Mouse (Mus musculus): Measurements from ENCODE around the gene Sycp1. TPM values are rescaled to one million over a fixed set of nuclear protein-coding genes. Genes with fewer than 3 reads are reported as not detected.

The Sycp1 gene
- polyA plus RNA-seq (2015; fragmentation: Nextera tagmentation; extraction: Ambion mirVana) = not detected in 2 replicates

DNA sequence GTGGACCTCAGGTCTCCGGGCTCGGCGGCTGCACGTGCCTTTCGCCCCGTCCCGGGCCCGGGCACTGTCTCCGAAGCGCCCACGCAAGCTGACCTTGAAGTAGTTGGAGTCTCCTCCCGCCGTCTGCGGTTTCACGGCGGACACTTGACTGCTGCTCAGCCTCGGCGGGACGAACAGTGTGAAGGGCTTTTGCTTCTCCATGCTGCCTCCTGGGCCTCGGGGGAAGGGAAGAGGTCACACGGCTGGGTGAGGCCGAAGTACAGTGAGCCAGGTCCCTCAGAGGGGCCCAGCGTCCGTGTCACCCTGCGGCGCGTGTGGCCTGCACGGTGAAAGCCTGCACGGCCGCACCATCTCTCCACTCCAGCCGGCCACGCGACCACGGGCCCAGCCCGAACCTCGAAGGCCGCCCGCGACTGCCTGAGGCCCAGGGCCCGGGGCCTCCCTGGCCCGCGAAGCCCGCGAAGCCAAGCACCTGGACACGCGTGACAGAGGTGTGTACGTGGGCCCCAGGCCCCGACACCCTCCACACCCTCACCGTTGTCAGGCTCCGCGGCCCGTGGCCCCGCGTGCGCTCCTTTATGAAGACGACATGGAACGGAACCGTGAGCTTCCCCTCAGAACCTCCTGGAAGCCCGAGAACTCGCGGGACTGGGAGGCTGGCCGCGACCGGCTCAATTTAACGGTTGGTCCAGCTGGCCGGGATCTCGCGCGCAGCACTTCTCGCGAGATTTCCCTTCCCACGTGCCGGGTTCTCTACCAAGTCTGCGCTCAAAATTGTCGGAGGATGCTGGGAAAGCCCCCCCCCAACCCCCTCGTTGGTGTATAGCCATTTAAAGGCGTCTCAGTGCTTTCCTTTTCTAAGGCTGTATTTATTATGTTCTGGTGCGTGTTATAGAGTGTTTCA, at the start of gene Sycp1:
Sycp1 (minus strand) TSS at position 650 of the 904 bp plus-strand sequence.
- no peak for ATAC-seq (ENCODE audit: insufficient read depth, low FRiP score, low read depth)
- Histone ChIP-seq H3K36me3 (no peaks in the 10 kb centered on the region), H3K4me3 (replicated peaks) (no peak within 1 kb of the TSS), H3K9me3 (no peaks in the 10 kb centered on the region), H3K9ac (no peak within 1 kb of the TSS), H3K27ac (no peak within 1 kb of the TSS), H3K27me3 (replicated peaks) (no peaks in the 10 kb centered on the region), H3K4me2 (no peak within 1 kb of the TSS), H3K4me1 (no peaks in the 10 kb centered on the region)
- WGBS = 92% methylated on average over 78 of the region's 78 CpGs

DNA sequence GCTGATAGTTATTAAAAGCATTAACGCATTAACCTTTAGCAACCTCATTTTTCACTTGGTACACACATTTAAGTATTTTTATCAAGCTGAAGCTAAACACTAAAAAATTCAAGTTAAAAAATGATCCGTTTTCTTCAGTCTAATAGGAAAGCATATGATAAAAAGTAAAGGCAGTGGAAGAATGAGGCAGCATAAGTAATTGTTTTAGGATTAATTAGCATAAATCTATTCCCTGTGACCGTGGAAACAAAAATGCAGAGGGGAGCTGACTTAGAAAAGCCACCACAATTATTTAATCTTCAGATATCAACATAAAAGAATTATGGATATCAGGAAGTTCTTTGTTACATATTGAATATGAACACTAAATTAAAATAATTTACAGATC, 44.4 kb upstream of the Sycp1 start:
- Histone ChIP-seq H3K36me3 (no peaks in the 10 kb centered on the region), H3K4me3 (replicated peaks) (no peak overlapping the region), H3K9me3 (no peaks in the 10 kb centered on the region), H3K27me3 (replicated peaks) (no peaks in the 10 kb centered on the region), H3K4me2 (no peak overlapping the region), H3K27ac (no peak overlapping the region), H3K9ac (no peak overlapping the region), H3K4me1 (no peaks in the 10 kb centered on the region)
- WGBS = 38% methylated on average over 3 of the region's 3 CpGs
- no peak for ATAC-seq (ENCODE audit: insufficient read depth, low FRiP score, low read depth)

DNA sequence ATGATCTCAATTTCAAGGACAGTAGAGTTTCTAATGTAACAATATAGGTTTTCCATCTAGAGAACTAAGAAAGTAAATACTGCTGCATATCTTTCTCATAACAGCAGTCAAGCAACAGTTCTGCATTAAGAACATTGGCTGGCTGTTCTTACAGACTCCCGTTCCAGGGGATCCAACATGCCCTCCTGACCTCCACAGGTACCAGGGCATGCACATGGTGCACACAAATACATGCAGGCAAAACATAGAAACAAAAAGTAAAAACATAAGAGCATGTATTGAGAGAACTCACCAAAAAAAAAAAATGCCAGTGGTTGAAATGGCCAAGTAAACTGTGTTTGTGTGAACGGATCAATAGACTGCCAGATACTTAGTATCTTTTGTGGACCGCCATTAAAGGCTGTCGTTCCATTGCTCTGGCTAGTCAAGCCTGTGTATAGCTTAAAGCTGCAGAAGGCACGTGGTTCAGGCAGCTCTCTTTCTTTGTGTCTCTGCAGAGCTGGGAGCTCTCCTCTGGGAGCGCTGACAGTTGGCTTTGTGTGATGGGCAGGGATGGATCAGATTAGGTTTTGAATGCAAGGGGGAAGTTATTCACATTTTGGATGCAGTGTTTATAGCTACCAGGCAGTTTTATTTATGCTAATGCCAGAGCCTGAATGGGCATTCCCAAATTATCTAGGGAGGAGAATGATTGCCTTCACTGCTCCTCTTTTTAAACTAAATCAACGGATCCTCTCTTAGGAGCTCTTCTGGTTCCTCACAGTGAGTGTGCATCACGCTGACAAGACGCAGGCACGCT, 43.8 kb upstream of the Sycp1 start:
- Histone ChIP-seq H3K27me3 (replicated peaks) (no peaks in the 10 kb centered on the region), H3K27ac (no peak overlapping the region), H3K9ac (no peak overlapping the region), H3K4me2 (no peak overlapping the region), H3K36me3 (no peaks in the 10 kb centered on the region), H3K4me1 (no peaks in the 10 kb centered on the region), H3K9me3 (no peaks in the 10 kb centered on the region), H3K4me3 (replicated peaks) (no peak overlapping the region)
- WGBS = 29% methylated on average over 10 of the region's 10 CpGs
- no peak for ATAC-seq (ENCODE audit: insufficient read depth, low FRiP score, low read depth)

DNA sequence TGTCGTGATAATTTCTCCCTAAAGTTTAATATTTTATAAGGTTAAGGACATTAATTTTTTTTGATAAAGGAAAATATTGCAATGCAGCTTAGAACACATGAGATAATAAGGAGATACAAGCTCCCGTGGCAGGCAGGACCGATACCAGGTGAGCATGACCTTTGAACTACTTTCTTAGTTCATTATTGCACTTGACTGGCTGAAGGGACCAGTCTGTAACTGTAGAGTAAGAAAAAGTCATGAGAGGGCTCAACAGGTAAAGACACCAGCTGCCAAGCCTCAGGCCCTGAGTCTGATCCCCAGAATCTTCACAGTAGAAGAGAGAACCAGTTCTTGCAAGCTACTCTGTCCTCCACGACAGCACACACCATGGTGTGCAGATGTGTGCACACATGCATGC, 41.0 kb upstream of the Sycp1 start:
- Histone ChIP-seq H3K9ac (no peak overlapping the region), H3K36me3 (no peaks in the 10 kb centered on the region), H3K4me3 (replicated peaks) (no peak overlapping the region), H3K4me1 (no peaks in the 10 kb centered on the region), H3K9me3 (no peaks in the 10 kb centered on the region), H3K4me2 (no peak overlapping the region), H3K27me3 (replicated peaks) (no peaks in the 10 kb centered on the region), H3K27ac (no peak overlapping the region)
- 68% methylated on average over 4 of the region's 4 CpGs for WGBS
- no peak for ATAC-seq (ENCODE audit: insufficient read depth, low FRiP score, low read depth)

DNA sequence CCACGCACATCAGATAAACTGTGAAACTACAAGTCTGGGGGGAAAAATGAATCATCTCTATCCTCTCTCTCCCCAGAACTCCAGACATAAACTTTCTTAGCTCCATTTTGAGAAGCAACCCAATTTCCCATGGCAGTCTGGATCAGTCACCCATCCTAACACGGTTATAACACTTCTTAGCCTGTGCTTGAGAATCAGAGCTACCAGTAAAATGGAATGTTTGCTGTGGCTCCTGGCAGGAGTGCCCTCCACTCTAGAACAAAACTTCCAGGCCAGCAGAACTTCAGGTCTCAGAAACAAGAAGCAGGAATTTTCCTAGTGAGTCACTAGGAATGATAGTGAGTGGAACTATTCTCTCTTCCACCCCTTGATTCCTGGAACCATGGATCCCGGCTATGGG, 34.6 kb upstream of the Sycp1 start:
- no peak overlapping the region for H3K4me3 ChIP-seq (replicated peaks)
- ATAC-seq (ENCODE audit: insufficient read depth, low FRiP score, low read depth) = no peak
- no peaks in the 10 kb centered on the region for H3K36me3 ChIP-seq
- H3K9ac ChIP-seq = no peak overlapping the region
- no peak overlapping the region for H3K4me2 ChIP-seq
- no peaks in the 10 kb centered on the region for H3K27me3 ChIP-seq (replicated peaks)
- no peaks in the 10 kb centered on the region for H3K4me1 ChIP-seq
- H3K27ac ChIP-seq = no peak overlapping the region
- no peaks in the 10 kb centered on the region for H3K9me3 ChIP-seq
- 64% methylated on average over 3 of the region's 3 CpGs for WGBS

DNA sequence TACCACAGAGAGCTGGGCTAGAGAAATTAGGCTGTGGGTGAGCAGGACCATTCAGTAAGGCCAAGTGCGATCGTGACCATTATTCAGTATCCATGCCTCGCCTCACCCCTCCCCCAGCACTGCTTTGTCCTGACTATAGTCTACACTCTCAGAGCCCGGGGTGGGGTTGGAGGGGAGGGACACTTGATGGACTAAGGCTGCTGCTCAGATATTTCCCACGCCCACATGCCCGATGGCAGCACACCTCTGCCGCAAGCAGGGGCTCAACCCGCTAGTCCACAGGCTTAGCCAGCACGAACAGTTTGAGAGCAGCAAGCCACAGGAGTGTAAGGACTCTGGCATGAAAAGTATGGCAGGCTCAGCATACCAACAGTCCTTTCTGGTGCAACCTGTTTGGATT, 34.2 kb upstream of the Sycp1 start:
- ATAC-seq (ENCODE audit: insufficient read depth, low FRiP score, low read depth) = peak; percentile 35; the same call in 1 of the 2 replicates
- WGBS = 60% methylated on average over 9 of the region's 9 CpGs
- H3K9ac ChIP-seq = no peak overlapping the region

DNA sequence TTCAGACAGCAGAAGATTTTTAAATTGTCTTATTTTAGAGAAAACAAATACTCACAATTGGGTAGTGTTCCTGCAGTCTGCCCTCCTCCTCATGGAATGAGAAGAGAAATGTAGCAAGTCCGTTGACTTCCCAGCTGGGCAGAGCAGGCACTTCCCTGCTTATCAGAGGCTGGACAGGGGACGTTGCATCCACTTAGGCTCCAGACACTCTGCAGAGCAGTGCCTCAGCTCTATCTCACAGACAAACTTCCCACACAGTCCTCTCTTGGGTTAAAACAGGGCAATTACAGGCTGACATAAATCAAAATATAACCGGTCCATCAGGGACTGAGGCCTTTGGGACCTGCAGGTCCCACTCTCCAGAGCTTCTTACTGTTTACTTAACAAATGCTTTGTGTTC, 28.1 kb upstream of the Sycp1 start, which contains the start of gene Nr1h5:
Nr1h5 (minus strand) TSS at position 101 of the 400 bp plus-strand sequence.
- Histone ChIP-seq H3K9ac (no peak within 1 kb of the TSS), H3K4me1 (no peaks in the 10 kb centered on the region), H3K27ac (no peak within 1 kb of the TSS), H3K27me3 (replicated peaks) (no peaks in the 10 kb centered on the region), H3K4me3 (replicated peaks) (no peak within 1 kb of the TSS), H3K36me3 (no peaks in the 10 kb centered on the region), H3K4me2 (no peak within 1 kb of the TSS), H3K9me3 (no peaks in the 10 kb centered on the region)
- WGBS = 14% methylated on average over 3 of the region's 3 CpGs
- no peak for ATAC-seq (ENCODE audit: insufficient read depth, low FRiP score, low read depth)

More for the DNA sequence above, 34.2 kb upstream of the Sycp1 start:
- Histone ChIP-seq H3K9me3 (no peaks in the 10 kb centered on the region), H3K4me1 (no peaks in the 10 kb centered on the region), H3K36me3 (no peaks in the 10 kb centered on the region), H3K27me3 (replicated peaks) (no peaks in the 10 kb centered on the region), H3K27ac (no peak overlapping the region), H3K4me2 (no peak overlapping the region), H3K4me3 (replicated peaks) (no peak overlapping the region)

DNA sequence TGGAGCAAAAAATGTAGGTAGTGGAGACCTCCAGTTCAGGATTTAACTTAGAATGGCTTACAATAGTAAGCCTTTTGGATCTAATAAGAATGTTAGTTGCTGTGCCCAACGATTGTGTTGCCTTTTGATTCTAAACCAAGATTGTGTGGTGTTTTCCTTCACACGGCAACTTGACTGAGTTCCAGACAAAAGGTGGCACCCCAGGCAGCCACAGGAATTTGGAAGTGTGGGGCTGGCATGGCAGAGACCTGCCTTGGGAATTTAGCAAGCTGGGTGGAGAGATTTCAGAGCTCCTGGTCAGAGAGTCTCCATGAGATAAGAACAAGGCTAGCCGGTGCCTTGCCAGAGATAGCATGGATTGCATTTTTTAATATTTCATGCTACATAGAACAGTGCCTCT, 19.7 kb upstream of the Sycp1 start:
- 56% methylated on average over 3 of the region's 3 CpGs for WGBS
- no peak for ATAC-seq (ENCODE audit: insufficient read depth, low FRiP score, low read depth)
- no peak overlapping the region for H3K4me2 ChIP-seq
- no peak overlapping the region for H3K9ac ChIP-seq
- H3K27ac ChIP-seq = no peak overlapping the region
- H3K9me3 ChIP-seq = no peaks in the 10 kb centered on the region
- H3K36me3 ChIP-seq = no peaks in the 10 kb centered on the region
- H3K27me3 ChIP-seq (replicated peaks) = no peaks in the 10 kb centered on the region
- no peaks in the 10 kb centered on the region for H3K4me1 ChIP-seq
- no peak overlapping the region for H3K4me3 ChIP-seq (replicated peaks)

DNA sequence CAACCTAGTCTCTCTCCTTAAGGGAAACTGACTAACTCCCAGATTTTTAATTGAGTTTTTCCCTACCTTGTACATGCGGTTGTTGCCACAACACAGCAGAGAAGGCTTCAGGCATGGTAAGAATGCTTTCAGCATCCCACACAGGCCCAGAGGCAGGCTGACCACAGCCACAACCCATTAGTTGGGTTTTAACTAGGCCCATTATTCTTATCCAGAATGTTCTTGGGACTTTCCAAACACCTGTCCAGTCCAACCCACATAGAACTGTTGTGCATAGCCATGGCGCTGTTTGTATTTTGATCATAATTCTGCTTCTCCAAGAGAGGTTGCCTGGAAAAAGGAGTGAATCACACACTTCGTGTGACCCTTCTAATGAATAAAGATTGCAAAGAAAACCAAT, 19.2 kb upstream of the Sycp1 start:
- Histone ChIP-seq H3K27me3 (replicated peaks) (no peaks in the 10 kb centered on the region), H3K4me3 (replicated peaks) (no peak overlapping the region), H3K27ac (no peak overlapping the region), H3K9me3 (no peaks in the 10 kb centered on the region), H3K4me1 (no peaks in the 10 kb centered on the region), H3K36me3 (no peaks in the 10 kb centered on the region), H3K4me2 (no peak overlapping the region), H3K9ac (no peak overlapping the region)
- 90% methylated on average over 3 of the region's 3 CpGs for WGBS
- no peak for ATAC-seq (ENCODE audit: insufficient read depth, low FRiP score, low read depth)

DNA sequence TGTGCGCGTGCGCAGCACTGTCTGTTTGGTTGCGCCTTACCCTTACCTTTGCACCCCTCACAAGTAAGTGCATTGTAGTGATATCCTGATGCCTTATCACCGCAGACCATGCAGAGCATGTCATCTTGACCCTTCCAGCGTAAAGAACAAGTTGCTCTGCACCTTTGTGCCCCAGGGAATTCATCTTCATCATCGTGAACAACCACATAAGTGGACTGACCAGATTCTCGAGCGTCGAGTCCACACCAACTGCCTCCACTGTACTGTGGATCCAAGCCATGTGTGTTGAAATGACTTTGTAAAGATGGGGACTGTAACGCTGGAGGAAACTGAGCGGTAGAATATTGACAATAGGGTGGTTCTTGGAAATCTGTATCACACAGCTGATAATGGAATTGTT, 18.6 kb upstream of the Sycp1 start:
- Histone ChIP-seq H3K4me3 (replicated peaks) (no peak overlapping the region), H3K9ac (no peak overlapping the region), H3K4me1 (no peaks in the 10 kb centered on the region), H3K9me3 (no peaks in the 10 kb centered on the region), H3K4me2 (no peak overlapping the region), H3K36me3 (no peaks in the 10 kb centered on the region), H3K27me3 (replicated peaks) (no peaks in the 10 kb centered on the region), H3K27ac (no peak overlapping the region)
- 82% methylated on average over 12 of the region's 12 CpGs for WGBS
- no peak for ATAC-seq (ENCODE audit: insufficient read depth, low FRiP score, low read depth)

DNA sequence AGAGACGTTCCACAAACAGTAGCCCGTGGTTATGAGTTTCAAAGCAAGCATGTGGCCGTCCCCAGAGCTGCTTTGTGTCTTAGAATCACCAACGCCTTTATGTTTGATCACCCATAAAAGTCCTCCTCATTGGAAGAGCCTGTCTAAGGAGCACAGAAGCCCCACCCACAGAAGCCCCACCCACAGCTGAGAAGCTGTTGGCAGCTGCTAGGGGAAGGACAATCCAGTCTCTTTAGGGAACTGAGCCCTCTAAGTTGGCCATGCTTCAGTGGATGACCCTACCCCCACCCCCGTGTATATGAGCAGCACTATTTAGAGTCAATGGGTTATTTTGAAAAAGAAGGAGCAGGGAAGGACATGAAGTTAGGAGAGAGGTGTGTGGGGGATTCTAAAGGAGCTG, 11.0 kb upstream of the Sycp1 start:
- Histone ChIP-seq H3K27ac (no peak overlapping the region), H3K4me1 (no peaks in the 10 kb centered on the region), H3K9ac (no peak overlapping the region), H3K36me3 (no peaks in the 10 kb centered on the region), H3K4me3 (replicated peaks) (no peak overlapping the region), H3K4me2 (no peak overlapping the region), H3K27me3 (replicated peaks) (no peaks in the 10 kb centered on the region), H3K9me3 (no peaks in the 10 kb centered on the region)
- WGBS = 56% methylated on average over 5 of the region's 5 CpGs
- no peak for ATAC-seq (ENCODE audit: insufficient read depth, low FRiP score, low read depth)

DNA sequence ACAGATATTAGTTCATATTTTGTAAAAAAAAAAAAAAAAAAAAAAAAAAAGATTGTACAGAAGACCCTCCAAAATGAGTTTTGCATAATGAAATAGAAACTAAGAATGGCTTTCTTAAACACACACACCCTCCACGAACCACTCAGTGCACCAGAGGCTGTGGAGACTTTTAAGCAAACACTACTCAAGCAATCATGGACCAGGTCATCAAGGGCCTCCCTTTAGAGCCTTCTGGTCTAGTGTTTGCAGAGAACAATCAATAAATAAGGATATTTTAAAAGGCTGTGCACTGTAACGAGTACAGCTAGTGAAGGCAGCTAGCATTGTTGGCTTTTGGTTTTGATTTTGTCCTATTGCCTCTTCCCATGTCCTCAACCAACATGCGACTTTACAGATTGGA, 10.4 kb upstream of the Sycp1 start:
- Histone ChIP-seq H3K9me3 (no peaks in the 10 kb centered on the region), H3K36me3 (no peaks in the 10 kb centered on the region), H3K27ac (no peak overlapping the region), H3K9ac (no peak overlapping the region), H3K4me2 (no peak overlapping the region), H3K4me1 (no peaks in the 10 kb centered on the region), H3K27me3 (replicated peaks) (no peaks in the 10 kb centered on the region), H3K4me3 (replicated peaks) (no peak overlapping the region)
- no peak for ATAC-seq (ENCODE audit: insufficient read depth, low FRiP score, low read depth)
- 67% methylated on average over 3 of the region's 3 CpGs for WGBS
